Mouse (Mus musculus): Measurements from ENCODE around the gene Lrrc8a. TPM values are rescaled to one million over a fixed set of nuclear protein-coding genes. Genes with fewer than 3 reads are reported as not detected.

The Lrrc8a gene
- polyA plus RNA-seq, 1 experiment from 2014 or later: 34.0 TPM

GRCm38 (mm10) chr2:30263811-30264210 lies 26.3 kb downstream of the Lrrc8a start:
- Histone ChIP-seq H3K9me3 (replicated peaks; ENCODE audit: control insufficient read depth, low read length) (no peaks in the 10 kb centered on the region), H3K9ac (ENCODE audit: low read length) (no peak overlapping the region), H3K27me3 (ENCODE audit: control insufficient read depth, insufficient read depth, low read length) (no peaks in the 10 kb centered on the region), H3K27ac (ENCODE audit: low read length) (no peak overlapping the region), H3K4me2 (ENCODE audit: low read depth, low read length) (no peak overlapping the region), H3K36me3 (ENCODE audit: control insufficient read depth, insufficient read depth, low read length) (peaks cover 6% of the 10 kb centered on the region), H3K4me1 (ENCODE audit: control insufficient read depth, insufficient read depth, low read length) (peaks cover 34% of the 10 kb centered on the region), H3K4me3 (replicated peaks; ENCODE audit: low read length) (no peak overlapping the region)
- WGBS: 80% methylated on average over 6 of the region's 6 CpGs
- ATAC-seq (ENCODE audit: insufficient read depth, low FRiP score): no peak

DNA sequence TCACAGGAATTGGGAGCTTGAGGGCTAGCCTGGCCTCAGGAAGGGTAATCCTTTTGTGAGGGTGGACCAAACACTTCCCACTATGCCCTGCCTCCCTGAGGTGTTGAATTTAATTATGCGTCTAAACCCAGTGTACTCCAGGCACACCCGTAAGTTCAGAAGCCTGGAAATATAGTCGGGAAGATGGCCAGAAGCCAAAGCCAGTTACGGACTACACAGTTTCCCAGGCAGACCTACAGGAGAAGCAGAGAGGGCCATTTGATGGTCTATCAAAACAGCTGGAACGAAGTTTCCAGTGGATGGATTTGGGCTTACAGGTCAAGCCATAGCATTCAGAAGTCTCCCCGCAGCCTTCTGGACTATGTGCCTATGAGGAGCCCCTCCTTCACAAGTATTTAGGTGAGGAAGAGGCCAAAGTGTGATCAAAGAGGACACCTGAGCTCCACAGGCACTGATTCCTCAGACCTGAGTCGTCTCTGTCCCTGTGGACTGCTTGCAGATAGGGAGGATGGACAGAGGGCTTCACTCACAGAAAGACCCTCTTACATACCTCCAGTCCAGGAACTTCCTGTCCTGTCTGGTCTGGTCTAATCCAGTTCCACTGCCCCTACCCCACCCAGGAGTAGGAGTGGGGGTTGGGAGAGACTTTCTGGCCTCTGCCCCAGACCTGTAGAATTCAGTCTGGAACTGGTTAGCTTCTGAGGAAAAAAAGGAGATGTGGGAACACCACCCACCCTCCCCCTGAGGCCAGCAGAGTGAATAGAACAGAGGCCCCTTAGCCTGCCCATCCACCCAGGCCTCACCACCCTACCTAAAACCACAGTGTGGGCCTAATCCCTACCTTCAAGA lies 27.4 kb downstream of the Lrrc8a start:
- Histone ChIP-seq H3K4me3 (replicated peaks; ENCODE audit: low read length) (no peak overlapping the region), H3K36me3 (ENCODE audit: control insufficient read depth, insufficient read depth, low read length) (peaks cover 6% of the 10 kb centered on the region), H3K4me1 (ENCODE audit: control insufficient read depth, insufficient read depth, low read length) (peaks cover 36% of the 10 kb centered on the region), H3K27me3 (ENCODE audit: control insufficient read depth, insufficient read depth, low read length) (no peaks in the 10 kb centered on the region), H3K9me3 (replicated peaks; ENCODE audit: control insufficient read depth, low read length) (no peaks in the 10 kb centered on the region), H3K9ac (ENCODE audit: low read length) (0 out of 2 replicates have a peak overlapping the region, but pooled peaks have one; percentile 29), H3K4me2 (ENCODE audit: low read depth, low read length) (no peak overlapping the region), H3K27ac (ENCODE audit: low read length) (peak overlapping the region; percentile 95)
- no peak for ATAC-seq (ENCODE audit: insufficient read depth, low FRiP score)
- WGBS: 48% methylated on average over 7 of the region's 7 CpGs

DNA sequence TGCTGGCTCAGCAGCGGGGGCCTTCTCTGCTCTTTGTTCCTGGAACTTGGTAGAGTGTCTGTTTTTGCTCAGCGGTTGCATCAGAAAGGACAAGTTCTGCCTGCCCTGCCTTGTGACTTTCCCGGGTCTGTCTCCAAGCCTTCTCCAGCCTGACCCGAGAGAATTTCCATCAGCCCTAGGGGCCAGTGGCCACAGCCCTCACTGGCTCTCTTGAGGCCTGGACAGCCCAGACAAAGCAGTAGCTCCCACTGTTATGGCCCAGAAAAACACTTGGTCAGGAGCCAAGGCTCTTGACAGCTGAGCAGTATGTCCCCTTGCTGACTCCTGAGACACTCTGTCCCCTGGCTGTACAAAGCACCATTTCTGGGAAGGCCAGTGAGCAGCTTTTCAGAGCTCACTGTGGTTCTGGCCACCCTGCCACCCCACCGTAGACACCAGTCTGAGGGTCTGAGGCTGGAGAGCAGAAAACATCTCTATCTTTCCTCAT lies 28.3 kb downstream of the Lrrc8a start, which contains the start of gene Phyhd1:
TSS of gene Phyhd1 (plus strand) at position 437 of the 487 bp plus-strand sequence.
- Histone ChIP-seq H3K4me3 (replicated peaks; ENCODE audit: low read length) (peak within 1 kb of the TSS; percentile 31), H3K36me3 (ENCODE audit: control insufficient read depth, insufficient read depth, low read length) (peaks cover under 1% of the 10 kb centered on the region), H3K27ac (ENCODE audit: low read length) (peak within 1 kb of the TSS; percentile 95), H3K9ac (ENCODE audit: low read length) (peak within 1 kb of the TSS; percentile 64), H3K27me3 (ENCODE audit: control insufficient read depth, insufficient read depth, low read length) (no peaks in the 10 kb centered on the region), H3K9me3 (replicated peaks; ENCODE audit: control insufficient read depth, low read length) (no peaks in the 10 kb centered on the region), H3K4me1 (ENCODE audit: control insufficient read depth, insufficient read depth, low read length) (peaks cover 39% of the 10 kb centered on the region), H3K4me2 (ENCODE audit: low read depth, low read length) (peak within 1 kb of the TSS; percentile 46)
- WGBS: 36% methylated on average over 5 of the region's 5 CpGs
- ATAC-seq (ENCODE audit: insufficient read depth, low FRiP score): 0 out of 2 replicates have a peak, but pooled peaks have one; percentile 5

- peaks cover 39% of the 10 kb centered on the region for H3K4me1 ChIP-seq (ENCODE audit: control insufficient read depth, insufficient read depth, low read length)
- H3K9me3 ChIP-seq (replicated peaks; ENCODE audit: control insufficient read depth, low read length): no peaks in the 10 kb centered on the region
- H3K27me3 ChIP-seq (ENCODE audit: control insufficient read depth, insufficient read depth, low read length): no peaks in the 10 kb centered on the region
- peak; percentile 84; the same call in 1 of the 2 replicates for ATAC-seq (ENCODE audit: insufficient read depth, low FRiP score)
- 9% methylated on average over 4 of the region's 4 CpGs for WGBS
- no peaks in the 10 kb centered on the region; the same call in 1 of the 2 replicates for H3K36me3 ChIP-seq (ENCODE audit: control insufficient read depth, insufficient read depth, low read length)
- peak overlapping the region; percentile 46 for H3K4me2 ChIP-seq (ENCODE audit: low read depth, low read length)
- H3K27ac ChIP-seq (ENCODE audit: low read length): peak overlapping the region; percentile 95
- H3K4me3 ChIP-seq (replicated peaks; ENCODE audit: low read length): peak overlapping the region; percentile 31
- H3K9ac ChIP-seq (ENCODE audit: low read length): peak overlapping the region; percentile 64
Measured at GRCm38 (mm10) chr2:30266392-30266941, 29.0 kb downstream of the Lrrc8a start.

- no peak for ATAC-seq (ENCODE audit: insufficient read depth, low FRiP score)
- peak overlapping the region; percentile 46; the same call in 1 of the 2 replicates for H3K4me2 ChIP-seq (ENCODE audit: low read depth, low read length)
- H3K4me3 ChIP-seq (replicated peaks; ENCODE audit: low read length): no peak overlapping the region
- peaks cover 39% of the 10 kb centered on the region for H3K4me1 ChIP-seq (ENCODE audit: control insufficient read depth, insufficient read depth, low read length)
- H3K27me3 ChIP-seq (ENCODE audit: control insufficient read depth, insufficient read depth, low read length): no peaks in the 10 kb centered on the region
- 99% methylated on average over 2 of the region's 2 CpGs for WGBS
- H3K9ac ChIP-seq (ENCODE audit: low read length): no peak overlapping the region
- no peaks in the 10 kb centered on the region for H3K9me3 ChIP-seq (replicated peaks; ENCODE audit: control insufficient read depth, low read length)
- H3K36me3 ChIP-seq (ENCODE audit: control insufficient read depth, insufficient read depth, low read length): no peaks in the 10 kb centered on the region; the same call in 1 of the 2 replicates
- H3K27ac ChIP-seq (ENCODE audit: low read length): no peak overlapping the region
Measured at GRCm38 (mm10) chr2:30267466-30267865, 30.0 kb downstream of the Lrrc8a start.

DNA sequence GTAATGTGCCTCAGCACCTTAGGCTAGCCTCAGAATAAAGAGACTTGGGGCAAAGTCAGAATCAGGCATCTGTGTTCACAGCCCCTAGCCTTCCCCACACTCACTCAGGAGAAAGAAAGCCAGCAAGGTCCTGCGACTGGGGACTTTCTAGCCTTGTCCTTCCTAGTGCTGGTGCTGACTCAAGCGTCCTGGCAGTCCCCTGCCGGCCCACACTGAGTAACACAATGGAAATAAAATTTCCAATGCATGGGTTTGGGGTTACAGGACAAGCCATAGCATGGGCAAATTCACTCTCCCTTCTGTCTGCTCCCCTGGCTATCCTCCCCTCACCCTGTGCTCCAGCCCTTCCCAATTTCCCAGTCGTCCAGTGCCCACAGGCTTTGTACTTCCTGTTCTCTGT lies 30.9 kb downstream of the Lrrc8a start:
- Histone ChIP-seq H3K4me3 (replicated peaks; ENCODE audit: low read length) (no peak overlapping the region), H3K9ac (ENCODE audit: low read length) (no peak overlapping the region), H3K27ac (ENCODE audit: low read length) (no peak overlapping the region), H3K36me3 (ENCODE audit: control insufficient read depth, insufficient read depth, low read length) (no peaks in the 10 kb centered on the region; the same call in 1 of the 2 replicates), H3K4me1 (ENCODE audit: control insufficient read depth, insufficient read depth, low read length) (peaks cover 39% of the 10 kb centered on the region), H3K4me2 (ENCODE audit: low read depth, low read length) (no peak overlapping the region), H3K27me3 (ENCODE audit: control insufficient read depth, insufficient read depth, low read length) (no peaks in the 10 kb centered on the region), H3K9me3 (replicated peaks; ENCODE audit: control insufficient read depth, low read length) (no peaks in the 10 kb centered on the region)
- 52% methylated on average over 4 of the region's 4 CpGs for WGBS
- no peak for ATAC-seq (ENCODE audit: insufficient read depth, low FRiP score)

GRCm38 (mm10) chr2:30269241-30269990 lies 31.9 kb downstream of the Lrrc8a start:
- no peaks in the 10 kb centered on the region for H3K27me3 ChIP-seq (ENCODE audit: control insufficient read depth, insufficient read depth, low read length)
- ATAC-seq (ENCODE audit: insufficient read depth, low FRiP score): no peak
- 82% methylated on average over 17 of the region's 17 CpGs for WGBS

GRCm38 (mm10) chr2:30270134-30270533 lies 32.6 kb downstream of the Lrrc8a start:
- peak overlapping the region; percentile 52 for H3K9ac ChIP-seq (ENCODE audit: low read length)
- no peak overlapping the region for H3K4me3 ChIP-seq (replicated peaks; ENCODE audit: low read length)
- peaks cover 30% of the 10 kb centered on the region for H3K4me1 ChIP-seq (ENCODE audit: control insufficient read depth, insufficient read depth, low read length)
- 5% methylated on average over 1 of the region's 1 CpGs for WGBS
- H3K36me3 ChIP-seq (ENCODE audit: control insufficient read depth, insufficient read depth, low read length): no peaks in the 10 kb centered on the region
- no peaks in the 10 kb centered on the region for H3K27me3 ChIP-seq (ENCODE audit: control insufficient read depth, insufficient read depth, low read length)
- peak overlapping the region; percentile 71 for H3K27ac ChIP-seq (ENCODE audit: low read length)
- H3K4me2 ChIP-seq (ENCODE audit: low read depth, low read length): no peak overlapping the region
- ATAC-seq (ENCODE audit: insufficient read depth, low FRiP score): peak; percentile 85
- no peaks in the 10 kb centered on the region for H3K9me3 ChIP-seq (replicated peaks; ENCODE audit: control insufficient read depth, low read length)

More at GRCm38 (mm10) chr2:30269241-30269990, 31.9 kb downstream of the Lrrc8a start:
- Histone ChIP-seq H3K4me2 (ENCODE audit: low read depth, low read length) (no peak overlapping the region), H3K9me3 (replicated peaks; ENCODE audit: control insufficient read depth, low read length) (no peaks in the 10 kb centered on the region), H3K27ac (ENCODE audit: low read length) (peak overlapping the region; percentile 71), H3K36me3 (ENCODE audit: control insufficient read depth, insufficient read depth, low read length) (no peaks in the 10 kb centered on the region), H3K4me1 (ENCODE audit: control insufficient read depth, insufficient read depth, low read length) (peaks cover 37% of the 10 kb centered on the region), H3K4me3 (replicated peaks; ENCODE audit: low read length) (no peak overlapping the region), H3K9ac (ENCODE audit: low read length) (peak overlapping the region; percentile 52)
